Mouse (Mus musculus): ENCODE results near the gene Pawr.
"Not testable (repeated sequence)": the region's sequence is repeated elsewhere in the genome, so short reads cannot be mapped to it uniquely, and the experiment has no call there.

Pawr gene

GRCm38 (mm10) chr10:108394306-108394705 lies 62.4 kb downstream of the Pawr start:
- DNase-seq: no peak

DNA sequence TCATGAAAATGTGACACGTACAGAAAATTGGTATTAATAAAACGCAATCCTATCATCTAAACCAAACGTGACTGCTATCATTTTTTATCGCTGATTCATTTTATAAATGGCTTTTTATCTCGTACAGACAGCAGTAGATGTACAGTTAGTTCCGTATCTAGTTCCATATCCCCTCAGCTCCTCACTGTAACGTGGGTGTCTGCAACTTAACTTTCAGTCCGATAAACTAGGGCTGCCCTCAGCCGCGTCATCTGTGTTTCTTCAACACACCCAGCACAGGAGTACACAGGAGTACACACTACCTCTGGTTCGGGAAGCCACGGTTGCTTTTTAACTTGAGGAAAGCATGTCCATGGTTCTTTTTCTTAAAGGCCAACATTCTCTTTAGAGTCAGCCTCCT lies 63.3 kb downstream of the Pawr start:
- no peak for DNase-seq

DNA sequence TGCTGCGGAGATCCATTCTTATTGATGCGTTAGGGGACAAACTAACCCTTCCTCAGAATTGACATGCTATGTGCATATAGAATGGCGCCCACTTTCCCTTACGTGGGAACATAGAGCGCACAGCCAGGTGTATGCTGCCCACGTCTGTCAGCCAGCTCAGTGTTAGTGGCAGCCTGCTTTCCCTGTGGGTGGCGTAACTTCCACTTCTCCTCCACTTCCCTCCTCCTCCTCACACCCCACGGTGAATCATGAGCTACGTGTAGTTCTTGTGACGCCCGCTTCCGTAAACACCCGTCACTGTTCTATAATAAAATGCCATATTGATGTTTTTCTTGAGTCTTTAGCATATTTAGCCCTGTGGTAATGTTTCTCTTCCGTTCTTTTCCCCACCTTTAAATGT lies 63.7 kb downstream of the Pawr start:
- no peak for DNase-seq

- no peak for DNase-seq
Measured at GRCm38 (mm10) chr10:108402751-108403150, 70.8 kb downstream of the Pawr start.

GRCm38 (mm10) chr10:108403366-108403865 lies 71.5 kb downstream of the Pawr start:
- DNase-seq: no peak

DNA sequence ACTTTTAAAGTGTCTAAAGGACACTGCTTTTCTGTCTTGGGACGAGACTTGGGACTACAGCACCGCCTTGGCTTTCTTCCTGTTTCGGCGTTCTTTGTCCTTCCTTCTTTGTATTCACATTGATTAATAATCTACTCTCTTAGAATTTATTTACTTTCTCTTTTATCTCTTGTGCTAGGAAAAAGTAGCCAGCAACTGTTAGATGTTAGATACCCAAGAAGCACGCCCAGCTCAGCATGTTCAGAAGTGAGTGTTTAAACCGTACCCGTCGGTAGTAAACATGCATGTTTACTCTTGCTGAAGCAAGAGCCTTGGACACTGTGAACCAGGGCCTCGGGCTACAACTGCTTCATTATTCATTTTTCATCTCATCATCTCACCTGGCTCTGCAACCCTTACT lies 72.2 kb downstream of the Pawr start:
- DNase-seq: no peak

- no peak for DNase-seq
Measured at GRCm38 (mm10) chr10:108405076-108405475, 73.2 kb downstream of the Pawr start.

DNA sequence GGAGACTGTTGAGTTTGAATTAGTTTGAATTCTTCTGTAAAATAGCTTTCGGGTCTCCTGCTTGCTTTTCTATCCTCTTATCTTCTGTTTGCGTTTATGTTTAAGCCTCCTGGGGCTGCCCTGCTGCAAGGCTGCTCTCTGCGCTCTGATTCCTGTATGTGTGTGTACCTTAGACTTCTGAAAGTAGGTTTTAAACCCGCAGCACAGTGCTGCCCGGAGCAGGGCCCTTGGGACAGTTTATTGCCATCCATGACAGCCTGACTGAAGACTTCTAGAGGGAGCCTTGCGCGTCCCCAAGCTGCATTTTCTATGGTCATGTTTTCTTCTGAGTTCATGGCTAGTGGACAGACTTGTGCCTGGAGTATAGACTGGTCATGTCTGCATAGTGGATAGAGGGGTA lies 74.0 kb downstream of the Pawr start:
- no peak for DNase-seq

- no peak for DNase-seq
Measured at GRCm38 (mm10) chr10:108406798-108407754, 75.2 kb downstream of the Pawr start.

DNA sequence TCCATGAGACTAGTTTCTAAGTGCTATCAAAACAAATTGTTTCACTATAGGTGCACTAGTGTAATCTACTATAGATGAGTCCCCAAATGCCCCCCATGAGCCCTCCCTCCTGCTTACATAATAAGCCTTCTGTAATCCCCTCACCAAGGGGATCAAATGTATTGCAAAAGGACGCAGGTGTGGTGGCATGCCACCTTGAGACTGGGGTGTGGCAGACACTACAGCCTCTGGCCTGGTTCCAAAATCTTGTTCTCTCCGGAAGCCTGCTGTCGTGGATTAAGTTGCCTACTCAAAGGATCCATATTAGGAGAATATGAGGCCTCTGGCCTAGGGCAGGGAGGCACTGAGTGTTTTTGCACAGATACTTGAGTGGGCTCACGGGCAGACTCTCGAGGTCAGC lies 76.1 kb downstream of the Pawr start:
- DNase-seq: peak; percentile 53

DNA sequence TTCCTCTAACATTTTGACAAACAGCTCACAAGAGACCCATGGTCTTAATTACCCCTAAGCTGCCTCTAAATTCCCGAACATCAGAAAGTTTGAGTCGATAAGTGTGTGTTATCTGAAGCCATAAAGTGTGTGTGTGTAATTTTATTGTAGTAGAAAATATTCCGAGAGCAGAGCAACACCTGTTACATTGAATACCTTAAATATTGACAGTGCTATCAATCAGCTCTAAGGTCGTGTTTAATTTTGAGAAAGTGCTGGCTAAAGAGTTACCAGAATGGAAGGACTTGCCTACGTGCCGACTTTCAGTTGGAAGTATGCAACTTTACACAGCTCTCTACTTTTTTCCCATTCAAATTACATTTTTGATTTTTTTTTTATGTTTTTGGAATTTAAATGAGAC lies 76.5 kb downstream of the Pawr start:
- no peak for DNase-seq

DNA sequence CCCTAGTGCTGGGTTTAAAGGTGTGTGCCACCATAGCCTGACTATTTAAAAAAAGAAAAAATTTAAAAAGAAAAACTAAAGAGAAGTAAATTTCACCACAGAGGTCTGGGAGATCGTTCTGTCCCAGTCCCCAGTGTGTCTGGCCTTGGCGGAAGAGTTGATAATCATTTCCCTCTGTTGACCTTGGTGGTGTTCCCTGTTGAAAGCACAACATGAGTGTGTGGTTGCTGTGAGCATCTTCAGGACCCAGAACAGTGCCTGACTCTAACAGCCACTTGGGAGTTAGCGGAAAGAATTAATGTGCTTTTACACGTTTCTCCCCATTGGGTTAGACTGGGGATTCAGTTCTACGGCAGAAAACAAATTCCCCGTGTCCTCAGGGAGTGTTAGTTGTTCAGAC lies 77.1 kb downstream of the Pawr start:
- no peak for DNase-seq

DNA sequence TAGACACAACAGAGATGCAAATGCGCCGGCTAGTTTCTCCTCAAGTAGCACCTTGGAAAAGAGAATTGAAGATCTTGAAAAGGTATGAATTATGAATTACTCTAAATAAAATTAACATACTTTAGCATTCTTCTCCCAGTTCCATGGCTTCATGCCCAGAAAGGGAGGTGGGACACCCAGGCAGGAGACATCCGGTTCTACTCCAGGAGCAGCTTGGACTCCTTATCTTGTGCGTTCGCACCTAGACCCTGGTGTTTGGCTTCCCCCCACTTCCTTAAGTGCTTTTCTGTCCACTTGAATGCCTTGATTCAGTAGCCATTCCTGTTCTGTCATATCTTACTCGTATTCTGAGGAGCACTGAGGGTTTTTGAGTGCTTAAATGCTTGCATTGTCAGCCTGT lies 77.6 kb downstream of the Pawr start:
- DNase-seq: peak; percentile 37

DNA sequence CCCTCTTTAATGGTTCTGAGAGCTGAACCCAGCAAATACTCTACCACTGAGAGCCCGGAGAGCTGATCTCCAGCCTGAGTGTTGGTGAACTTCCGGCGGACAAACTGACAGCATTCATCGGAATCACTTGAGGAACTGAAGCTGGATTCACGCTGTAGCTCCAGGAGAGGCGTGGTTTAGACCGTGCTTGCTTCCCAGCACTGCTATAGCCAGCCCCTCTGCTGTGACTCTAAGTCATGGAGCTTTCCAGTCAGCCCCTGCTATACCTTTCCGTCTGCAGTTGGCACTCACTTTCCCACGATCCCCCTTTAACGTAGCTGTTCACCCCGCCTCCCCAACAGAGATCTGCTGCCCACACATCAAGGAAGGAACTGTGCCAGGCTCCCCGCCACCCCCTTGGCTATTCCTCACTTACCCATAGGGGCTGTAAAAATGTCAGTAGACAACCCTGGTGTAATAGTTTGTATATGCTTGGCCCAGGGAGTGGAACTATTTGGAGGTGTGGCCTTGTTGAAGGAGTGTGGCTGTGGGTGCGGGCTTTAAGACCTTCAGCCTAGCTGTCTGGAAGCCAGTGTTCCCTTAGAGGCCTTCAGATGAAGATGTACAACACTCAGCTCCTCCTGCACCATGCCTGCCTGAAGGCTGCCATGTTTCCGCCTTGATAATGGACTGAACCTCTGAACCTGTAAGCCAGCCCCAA lies 83.2 kb downstream of the Pawr start:
- DNase-seq: no peak

GRCm38 (mm10) chr10:108417448-108417847 lies 85.5 kb downstream of the Pawr start:
- DNase-seq: no peak

DNA sequence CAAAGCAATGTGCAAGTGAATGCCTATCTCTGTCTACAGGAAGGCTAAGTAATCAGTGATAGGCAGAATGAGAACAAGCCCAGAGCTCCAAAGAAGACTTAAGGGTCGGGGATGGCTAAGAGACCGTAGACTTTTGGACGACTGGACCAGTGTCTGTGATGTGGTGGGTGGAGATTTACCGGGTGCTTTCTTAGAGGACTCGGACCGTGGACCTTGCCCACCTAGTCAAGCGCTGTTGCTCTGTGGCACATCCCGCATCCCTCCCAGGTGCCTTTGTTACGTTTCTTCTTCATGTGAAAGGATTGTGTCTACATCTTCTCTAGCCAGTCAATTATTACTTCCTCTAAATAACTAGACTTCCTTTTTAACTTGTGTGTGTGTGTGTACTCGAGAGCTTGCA lies 98.6 kb downstream of the Pawr start:
- no peak for DNase-seq

DNA sequence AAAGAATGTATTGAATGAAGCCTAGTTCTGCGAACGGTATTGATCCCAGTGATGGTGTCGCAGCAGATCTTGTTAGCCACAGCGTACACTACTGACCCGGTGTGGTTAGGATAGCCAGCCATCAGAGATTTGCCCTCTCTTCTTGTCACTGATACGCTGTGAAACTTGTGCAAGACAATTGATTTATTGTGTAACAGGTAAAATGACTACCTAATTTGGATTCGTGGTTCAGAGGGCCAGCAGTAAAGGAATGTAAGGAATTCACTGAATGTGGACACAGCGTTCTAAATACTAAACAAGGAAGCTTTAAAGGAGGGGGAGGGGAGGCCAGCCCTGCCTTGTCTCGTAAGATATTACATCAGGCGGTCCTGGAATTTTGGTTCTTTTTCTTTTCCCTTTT lies 100.3 kb downstream of the Pawr start:
- DNase-seq: peak; percentile 44

- DNase-seq: no peak
Measured at GRCm38 (mm10) chr10:108433976-108434375, 102.1 kb downstream of the Pawr start.

DNA sequence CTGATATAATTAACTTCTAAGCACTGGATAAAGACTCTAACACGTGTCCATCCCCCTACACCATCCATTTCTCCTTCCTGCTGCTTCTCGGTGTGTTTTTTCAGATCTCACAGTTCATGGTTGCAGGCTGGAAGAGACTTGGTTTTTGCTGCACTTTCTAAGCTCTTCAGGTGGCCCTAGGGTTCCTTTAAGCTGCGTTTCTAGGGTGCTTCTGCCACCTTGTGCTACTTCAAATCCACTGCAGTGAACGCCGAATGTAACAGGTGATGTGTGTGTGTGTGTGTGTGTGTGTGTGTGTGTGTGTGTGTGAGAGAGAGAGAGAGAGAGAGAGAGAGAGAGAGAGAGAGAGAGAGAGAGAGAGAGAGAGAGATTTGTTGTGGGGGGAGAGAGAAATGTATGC lies 103.7 kb downstream of the Pawr start:
- DNase-seq: peak; percentile 39

DNA sequence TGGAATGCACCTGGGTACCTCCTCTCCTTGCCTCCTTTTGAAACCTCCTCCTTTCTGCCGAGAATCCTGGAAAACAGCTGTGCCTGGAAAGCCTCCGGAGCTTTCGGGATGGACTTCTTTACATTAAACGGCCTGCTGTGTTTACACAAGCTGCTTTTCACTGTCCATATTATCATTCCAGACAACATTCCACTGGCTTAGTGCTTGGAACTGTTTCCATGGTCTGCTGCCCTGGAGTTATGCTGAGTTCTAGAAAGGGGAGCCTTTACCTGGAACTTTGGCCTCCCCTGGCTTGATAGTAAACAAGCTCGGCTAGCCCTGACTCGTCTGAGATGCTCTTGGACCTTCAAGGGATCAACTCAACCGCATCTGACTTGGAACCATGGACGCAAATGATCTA lies 104.4 kb downstream of the Pawr start:
- DNase-seq: no peak

- DNase-seq: not testable (repeated sequence)
Measured at GRCm38 (mm10) chr10:108440251-108440650, 108.3 kb downstream of the Pawr start.

- no peak for DNase-seq
Measured at GRCm38 (mm10) chr10:108443931-108444876, 112.3 kb downstream of the Pawr start.

GRCm38 (mm10) chr10:108445123-108445522 lies 113.2 kb downstream of the Pawr start:
- no peak for DNase-seq
